Mouse (Mus musculus) bone marrow, adult 2 months (tissue): Measurements from ENCODE around the gene Ndufs2.

Experiments used
- CTCF ChIP-seq: fragments of 200-500 bp; IDR thresholded peaks from 2 replicates; pipeline ENCODE4 v1.5.1; 2011; ENCODE audit warnings: low read length, control low read depth; ENCODE audit not compliant: control insufficient read depth, insufficient read depth
- POLR2A ChIP-seq: fragments of 200-500 bp; IDR thresholded peaks from 2 replicates; pipeline ENCODE4 v1.6.1; 2011; ENCODE audit warnings: low read depth, mild to moderate bottlenecking, control low read depth, low read length, borderline replicate concordance; ENCODE audit not compliant: control insufficient read depth

GRCm38 (mm10) chr1:171265971-171266744 lies 15.0 kb upstream of the Ndufs2 start:
- TF ChIP-seq POLR2A (no peak), CTCF (no peak)
